Mouse (Mus musculus) intestine, embryonic 15.5 days (tissue): ENCODE results near the gene Piwil4. TPM values are rescaled to one million over a fixed set of nuclear protein-coding genes. Genes with fewer than 3 reads are reported as not detected.
"Not testable (repeated sequence)": the region's sequence is repeated elsewhere in the genome, so short reads cannot be mapped to it uniquely, and the experiment has no call there.

Experiments
- ATAC-seq: fragments of 200-750 bp; cut with Nextera tagmentation; 2 replicates; pipeline ENCODE4 v1.8.0; 2017; ENCODE audit warnings: moderate TSS enrichment, moderate library complexity
- H3K27ac ChIP-seq: fragments of 300-500 bp; sonication (generic); 2 replicates; pipeline ENCODE4 v1.5.1; 2015; ENCODE audit warnings: mild to moderate bottlenecking, inconsistent platforms
- H3K27me3 ChIP-seq: fragments of 300-500 bp; sonication (generic); replicated peaks from 2 replicates; pipeline ENCODE4 v1.6.1; 2015; ENCODE audit warnings: inconsistent platforms
- H3K36me3 ChIP-seq: fragments of 300-500 bp; sonication (generic); 2 replicates; pipeline ENCODE4 v1.6.1; 2015; ENCODE audit warnings: inconsistent platforms
- H3K4me1 ChIP-seq: fragments of 300-500 bp; sonication (generic); replicated peaks from 2 replicates; pipeline ENCODE4 v1.6.1; 2015; ENCODE audit warnings: inconsistent platforms
- H3K4me2 ChIP-seq: fragments of 300-500 bp; sonication (generic); replicated peaks from 2 replicates; pipeline ENCODE4 v1.6.1; 2015; ENCODE audit warnings: mild to moderate bottlenecking, inconsistent platforms
- H3K4me3 ChIP-seq: fragments of 300-500 bp; sonication (generic); replicated peaks from 2 replicates; pipeline ENCODE4 v1.5.1; 2015; ENCODE audit warnings: inconsistent platforms
- H3K9ac ChIP-seq: fragments of 300-500 bp; sonication (generic); 2 replicates; pipeline ENCODE4 v1.6.1; 2015; ENCODE audit warnings: inconsistent platforms
- H3K9me3 ChIP-seq: fragments of 300-500 bp; sonication (generic); 2 replicates; pipeline ENCODE4 v1.6.1; 2016; ENCODE audit warnings: inconsistent platforms
- WGBS: fragments of 180-500 bp; shearing (Covaris S2); methylation state at CpG from one replicate; pipeline ENCODE4 v1.1.7; 2015; 5-methylcytosine and 5-hydroxymethylcytosine counted together
- polyA plus RNA-seq: library from polyadenylated mRNA; unstranded; fragments of >200 nt; fragmentation: Nextera tagmentation; extraction: Ambion mirVana; gene quantifications from 2 replicates; pipeline ENCODE4 v1.2.1, GENCODE M21; 2015

Gene Piwil4
- polyA plus RNA-seq, 1 experiment from 2014 or later, result 0.20 TPM

GRCm38 (mm10) chr9:14720384-14720783 lies 20.1 kb downstream of the Piwil4 start:
- H3K27ac ChIP-seq, result no peak overlapping the region
- no peak overlapping the region for H3K4me2 ChIP-seq
- no peak overlapping the region for H3K9ac ChIP-seq
- H3K36me3 ChIP-seq, result no peaks in the 10 kb centered on the region
- H3K4me3 ChIP-seq, result no peak overlapping the region
- peak; percentile 54 for ATAC-seq
- no peaks in the 10 kb centered on the region for H3K9me3 ChIP-seq
- peaks cover 2% of the 10 kb centered on the region; the same call in 1 of the 2 replicates for H3K4me1 ChIP-seq
- H3K27me3 ChIP-seq, result no peaks in the 10 kb centered on the region
- WGBS, result 46% methylated on average over 2 of the region's 2 CpGs

- H3K9ac ChIP-seq, result no peak overlapping the region
- ATAC-seq, result no peak
- no peaks in the 10 kb centered on the region for H3K36me3 ChIP-seq
- H3K27ac ChIP-seq, result no peak overlapping the region
- H3K4me1 ChIP-seq, result 0 out of 2 replicates have a peak, but pooled peaks cover 2% of the 10 kb centered on the region
- H3K9me3 ChIP-seq, result no peaks in the 10 kb centered on the region
- no peak overlapping the region for H3K4me2 ChIP-seq
- no peak overlapping the region for H3K4me3 ChIP-seq
- H3K27me3 ChIP-seq, result no peaks in the 10 kb centered on the region
These were observed 22.2 kb downstream of the Piwil4 start for GRCm38 (mm10) chr9:14718332-14718691.

- Histone ChIP-seq H3K36me3 (no peaks in the 10 kb centered on the region), H3K9me3 (no peaks in the 10 kb centered on the region), H3K9ac (no peak overlapping the region), H3K4me2 (no peak overlapping the region), H3K4me3 (no peak overlapping the region), H3K4me1 (0 out of 2 replicates have a peak, but pooled peaks cover 2% of the 10 kb centered on the region), H3K27ac (no peak overlapping the region), H3K27me3 (no peaks in the 10 kb centered on the region)
- ATAC-seq, result 0 out of 2 replicates have a peak, but pooled peaks have one; percentile 11
- 49% methylated on average over 14 of the region's 14 CpGs for WGBS
These were observed 22.7 kb downstream of the Piwil4 start for GRCm38 (mm10) chr9:14717689-14718331.

GRCm38 (mm10) chr9:14715258-14715657 lies 25.3 kb downstream of the Piwil4 start:
- ATAC-seq, result no peak
- Histone ChIP-seq H3K36me3 (no peaks in the 10 kb centered on the region), H3K4me2 (no peak overlapping the region), H3K4me1 (0 out of 2 replicates have a peak, but pooled peaks cover 2% of the 10 kb centered on the region), H3K9ac (no peak overlapping the region), H3K4me3 (no peak overlapping the region), H3K27ac (no peak overlapping the region), H3K27me3 (no peaks in the 10 kb centered on the region), H3K9me3 (no peaks in the 10 kb centered on the region)
- WGBS, result 74% methylated on average over 15 of the region's 15 CpGs

- H3K4me1 ChIP-seq, result 0 out of 2 replicates have a peak, but pooled peaks cover 2% of the 10 kb centered on the region
- no peak overlapping the region for H3K4me2 ChIP-seq
- no peaks in the 10 kb centered on the region for H3K27me3 ChIP-seq
- H3K9ac ChIP-seq, result no peak overlapping the region
- no peak overlapping the region for H3K4me3 ChIP-seq
- no peaks in the 10 kb centered on the region for H3K36me3 ChIP-seq
- 93% methylated on average over 3 of the region's 3 CpGs for WGBS
- H3K27ac ChIP-seq, result no peak overlapping the region
- ATAC-seq, result no peak
- no peaks in the 10 kb centered on the region for H3K9me3 ChIP-seq
These were observed 29.6 kb downstream of the Piwil4 start for GRCm38 (mm10) chr9:14710910-14711309.

GRCm38 (mm10) chr9:14705321-14706162 lies 35.0 kb downstream of the Piwil4 start:
- Histone ChIP-seq H3K27ac (no peak overlapping the region), H3K9me3 (no peaks in the 10 kb centered on the region), H3K36me3 (no peaks in the 10 kb centered on the region), H3K27me3 (no peaks in the 10 kb centered on the region), H3K4me1 (0 out of 2 replicates have a peak, but pooled peaks cover 4% of the 10 kb centered on the region), H3K9ac (no peak overlapping the region), H3K4me3 (no peak overlapping the region), H3K4me2 (no peak overlapping the region)
- WGBS, result 60% methylated on average over 13 of the region's 13 CpGs
- 0 out of 2 replicates have a peak, but pooled peaks have one; percentile 41 for ATAC-seq

- not testable (repeated sequence) for H3K4me1 ChIP-seq, H3K4me3 ChIP-seq, ATAC-seq, H3K4me2 ChIP-seq, H3K27ac ChIP-seq, H3K9me3 ChIP-seq, H3K36me3 ChIP-seq, H3K27me3 ChIP-seq, H3K9ac ChIP-seq
- WGBS, result 87% methylated on average over 1 of the region's 1 CpGs
These were observed 39.7 kb downstream of the Piwil4 start for GRCm38 (mm10) chr9:14700795-14701194.

- Histone ChIP-seq H3K36me3 (no peaks in the 10 kb centered on the region), H3K9me3 (no peaks in the 10 kb centered on the region), H3K27me3 (no peaks in the 10 kb centered on the region), H3K4me3 (no peak overlapping the region), H3K9ac (no peak overlapping the region), H3K4me1 (no peaks in the 10 kb centered on the region), H3K4me2 (no peak overlapping the region), H3K27ac (no peak overlapping the region)
- peak; percentile 52 for ATAC-seq
- 46% methylated on average over 7 of the region's 7 CpGs for WGBS
These were observed 41.3 kb downstream of the Piwil4 start for GRCm38 (mm10) chr9:14699288-14699640.

GRCm38 (mm10) chr9:14698582-14699287 lies 41.8 kb downstream of the Piwil4 start:
- no peak overlapping the region for H3K4me3 ChIP-seq
- no peaks in the 10 kb centered on the region for H3K27me3 ChIP-seq
- H3K36me3 ChIP-seq, result no peaks in the 10 kb centered on the region
- ATAC-seq, result peak; percentile 88
- no peaks in the 10 kb centered on the region for H3K9me3 ChIP-seq
- no peak overlapping the region for H3K27ac ChIP-seq
- H3K9ac ChIP-seq, result no peak overlapping the region
- 51% methylated on average over 12 of the region's 12 CpGs for WGBS
- no peaks in the 10 kb centered on the region for H3K4me1 ChIP-seq
- H3K4me2 ChIP-seq, result no peak overlapping the region

- H3K27me3 ChIP-seq, result no peaks in the 10 kb centered on the region
- H3K4me3 ChIP-seq, result no peak overlapping the region
- WGBS, result 66% methylated on average over 4 of the region's 4 CpGs
- no peak overlapping the region for H3K27ac ChIP-seq
- H3K9ac ChIP-seq, result no peak overlapping the region
- H3K36me3 ChIP-seq, result no peaks in the 10 kb centered on the region
- no peaks in the 10 kb centered on the region for H3K9me3 ChIP-seq
- no peak for ATAC-seq
- no peaks in the 10 kb centered on the region for H3K4me1 ChIP-seq
- H3K4me2 ChIP-seq, result no peak overlapping the region
These were observed 42.6 kb downstream of the Piwil4 start for GRCm38 (mm10) chr9:14697903-14698302.

GRCm38 (mm10) chr9:14689376-14690108 lies 51.0 kb downstream of the Piwil4 start:
- H3K9me3 ChIP-seq, result no peaks in the 10 kb centered on the region
- no peak for ATAC-seq

GRCm38 (mm10) chr9:14684363-14684762 lies 56.2 kb downstream of the Piwil4 start:
- Histone ChIP-seq H3K27me3 (no peaks in the 10 kb centered on the region), H3K9me3 (no peaks in the 10 kb centered on the region), H3K36me3 (no peaks in the 10 kb centered on the region), H3K9ac (no peak overlapping the region), H3K4me1 (no peaks in the 10 kb centered on the region), H3K27ac (no peak overlapping the region), H3K4me2 (no peak overlapping the region), H3K4me3 (no peak overlapping the region)
- ATAC-seq, result no peak
- 42% methylated on average over 4 of the region's 4 CpGs for WGBS

More at GRCm38 (mm10) chr9:14689376-14690108, 51.0 kb downstream of the Piwil4 start:
- Histone ChIP-seq H3K9ac (no peak overlapping the region), H3K27me3 (no peaks in the 10 kb centered on the region), H3K4me1 (no peaks in the 10 kb centered on the region), H3K4me3 (no peak overlapping the region), H3K36me3 (no peaks in the 10 kb centered on the region), H3K27ac (no peak overlapping the region), H3K4me2 (no peak overlapping the region)
- WGBS, result 59% methylated on average over 12 of the region's 12 CpGs
